Mouse (Mus musculus) kidney, postnatal 4 days (tissue): ENCODE data around the gene Gm20458.

Experiments used
- DNase-seq, 2 experiments: peaks; one replicate each; pipeline ENCODE4 v3.0.0; 2021; ENCODE audit warnings: mixed read lengths in 2 of 2

Gene Gm20458

DNA sequence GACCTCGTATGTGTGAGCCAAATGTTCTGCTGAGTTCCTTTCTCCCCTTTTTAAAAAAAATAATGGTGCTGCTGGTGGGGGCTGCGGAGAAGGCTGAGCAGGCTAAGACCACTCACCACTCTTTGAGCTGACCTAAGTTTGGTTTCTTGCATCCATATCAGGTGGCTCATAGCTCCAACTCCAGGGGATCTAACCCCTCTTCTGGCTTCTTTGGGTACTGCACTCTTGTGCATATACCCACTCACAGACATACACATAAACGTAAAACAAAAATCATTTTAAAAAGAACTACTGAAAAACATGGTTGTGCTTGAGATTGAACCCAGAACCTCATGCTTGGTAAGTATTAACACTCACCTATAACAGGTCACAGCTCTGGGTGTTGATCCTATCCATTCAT, 44.2 kb downstream of the Gm20458 start:
- no peak for DNase-seq

DNA sequence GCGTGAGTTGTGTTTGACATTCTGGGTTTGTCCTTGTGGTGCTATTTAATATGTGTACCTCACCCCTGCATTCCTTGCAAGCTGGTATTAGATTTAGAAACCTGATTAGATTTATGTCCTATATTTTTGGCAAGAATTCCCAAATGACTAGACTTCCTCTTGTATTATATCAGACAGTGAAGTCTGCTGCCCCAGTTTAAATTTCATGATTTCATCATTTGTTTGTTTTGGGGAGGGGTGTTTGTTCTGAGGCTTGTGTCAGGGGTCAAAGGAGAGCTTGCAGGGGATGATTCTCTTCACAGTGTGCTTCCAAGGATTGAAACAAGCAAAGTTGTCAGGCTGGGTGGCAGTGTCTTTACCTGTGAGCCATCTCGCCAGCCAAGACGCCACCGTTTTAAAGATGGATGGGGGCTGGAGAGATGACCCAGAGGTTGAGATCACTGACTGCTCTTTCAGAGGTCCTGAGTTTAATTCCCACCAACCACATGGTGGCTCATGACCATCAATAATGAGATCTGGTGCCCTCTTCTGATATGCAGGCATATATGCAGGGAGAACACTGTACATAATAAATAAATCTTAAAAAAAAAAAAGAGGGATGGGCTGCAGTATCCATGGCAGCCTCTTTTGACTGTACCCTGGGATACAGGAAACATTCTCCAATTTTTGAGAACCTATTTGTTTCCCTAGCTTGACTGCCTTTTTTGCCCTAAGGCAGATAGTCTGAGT, 45.0 kb downstream of the Gm20458 start:
- no peak for DNase-seq

DNA sequence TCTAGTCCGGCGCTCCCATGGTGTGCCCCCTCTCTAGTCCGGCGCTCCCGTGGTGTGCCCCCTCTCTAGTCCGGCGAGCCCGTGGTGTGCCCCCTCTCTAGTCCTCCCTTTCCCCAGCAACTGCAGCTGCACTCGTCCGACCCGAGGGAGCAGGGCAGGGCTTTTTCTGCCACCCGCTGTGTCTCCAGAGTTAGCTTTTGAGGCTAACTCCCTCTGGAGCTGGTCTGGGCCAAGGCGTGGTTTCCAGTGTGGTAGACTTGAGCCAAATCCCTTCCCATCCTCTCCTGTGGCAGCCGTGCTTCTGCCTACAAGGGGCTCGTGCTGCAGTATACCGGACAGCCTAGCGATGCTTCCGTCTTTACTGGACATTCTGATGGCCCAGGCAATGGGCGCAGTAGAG, 47.0 kb downstream of the Gm20458 start:
- no peak for DNase-seq

DNA sequence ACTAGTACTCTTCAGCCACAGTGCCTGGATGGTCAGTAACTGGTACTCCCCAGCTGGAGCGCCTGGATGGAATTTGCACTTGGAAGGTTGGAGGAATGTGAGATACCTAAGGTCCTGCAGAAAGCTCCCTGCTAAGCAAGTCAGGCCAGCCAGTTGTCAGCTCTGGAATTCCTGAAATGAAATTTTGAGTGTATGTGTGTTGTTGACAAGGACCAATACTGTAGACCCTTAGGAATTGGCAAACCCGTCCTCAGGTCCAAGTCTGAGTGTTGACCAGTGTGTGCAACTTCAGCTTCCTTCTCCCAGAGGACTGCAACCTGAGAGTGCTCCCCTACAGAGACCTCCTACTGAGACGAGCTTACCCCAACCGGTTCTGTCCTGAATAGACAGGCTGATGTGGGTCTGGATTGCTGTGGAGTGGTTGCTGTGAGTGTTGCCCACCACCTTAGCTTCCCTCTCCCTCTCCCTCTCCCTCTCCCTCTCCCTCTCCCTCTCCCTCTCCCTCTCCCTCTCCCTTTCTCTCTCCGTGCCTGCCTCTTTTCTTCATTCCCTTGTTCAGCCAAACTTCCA, 49.9 kb downstream of the Gm20458 start:
- DNase-seq = peak; percentile 34 to 58

DNA sequence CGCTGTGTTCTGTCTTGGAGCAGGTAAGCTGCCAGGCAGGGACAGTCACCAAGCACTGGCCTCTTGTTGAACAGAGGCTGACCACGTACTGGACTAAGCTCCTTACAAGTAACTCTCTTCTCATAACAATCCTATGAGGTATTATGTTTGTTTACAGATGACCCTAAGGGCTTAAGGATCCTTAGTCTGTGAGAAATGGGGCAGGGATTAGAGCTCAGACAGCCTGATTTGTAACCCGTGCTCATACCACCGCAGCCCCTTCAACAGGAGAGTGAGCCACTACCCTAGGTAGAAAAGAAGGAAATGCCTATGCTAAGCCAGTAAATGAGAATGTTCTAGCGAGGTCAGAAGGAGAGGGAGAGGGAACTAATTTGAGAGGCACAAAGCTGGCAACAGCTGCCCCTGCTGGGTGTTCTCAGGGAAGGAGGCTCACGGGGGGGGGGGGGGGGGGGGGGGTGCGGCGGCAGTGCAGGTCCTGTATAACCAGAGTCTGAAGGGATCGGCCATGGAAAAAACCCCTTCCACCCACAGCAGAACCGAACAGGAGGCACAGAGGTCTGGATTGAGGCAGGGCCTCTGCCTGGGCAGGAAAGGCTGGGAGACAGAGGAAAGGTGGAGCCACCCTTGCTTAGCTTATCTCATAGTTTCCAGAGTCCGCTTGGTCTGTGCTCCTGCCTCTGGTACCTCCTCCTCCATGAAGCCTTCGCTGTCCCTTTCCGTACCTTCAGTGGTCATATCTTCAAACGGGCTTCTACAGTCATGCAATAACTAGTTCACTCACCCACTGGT, 51.5 kb downstream of the Gm20458 start:
- no peak for DNase-seq

DNA sequence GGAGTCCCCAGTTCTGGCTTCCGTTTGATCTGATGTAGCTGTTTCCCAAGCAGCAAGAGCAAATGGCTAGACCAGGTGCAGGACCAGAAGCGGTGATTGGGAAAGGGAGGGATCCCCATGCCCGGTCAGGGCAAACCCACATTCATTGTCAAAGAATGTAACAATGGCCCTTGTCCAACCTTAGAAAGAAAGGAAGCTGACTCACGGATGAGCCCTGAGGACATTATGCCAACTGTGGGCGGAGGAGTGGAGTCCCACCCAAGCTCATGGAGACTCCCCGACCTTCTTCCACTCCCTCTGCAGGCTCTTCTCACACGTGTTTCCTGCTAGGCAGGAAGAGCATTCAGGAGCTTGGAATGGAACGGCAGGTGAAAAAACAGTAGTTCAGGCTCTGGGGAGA, 52.6 kb downstream of the Gm20458 start:
- DNase-seq = peak in 1 of 2 experiments; percentile 43

- DNase-seq = no peak
These were observed 54.1 kb downstream of the Gm20458 start for GRCm38 (mm10) chr2:164514916-164515315.

GRCm38 (mm10) chr2:164515897-164516296, 55.1 kb downstream of the Gm20458 start:
- no peak for DNase-seq

DNA sequence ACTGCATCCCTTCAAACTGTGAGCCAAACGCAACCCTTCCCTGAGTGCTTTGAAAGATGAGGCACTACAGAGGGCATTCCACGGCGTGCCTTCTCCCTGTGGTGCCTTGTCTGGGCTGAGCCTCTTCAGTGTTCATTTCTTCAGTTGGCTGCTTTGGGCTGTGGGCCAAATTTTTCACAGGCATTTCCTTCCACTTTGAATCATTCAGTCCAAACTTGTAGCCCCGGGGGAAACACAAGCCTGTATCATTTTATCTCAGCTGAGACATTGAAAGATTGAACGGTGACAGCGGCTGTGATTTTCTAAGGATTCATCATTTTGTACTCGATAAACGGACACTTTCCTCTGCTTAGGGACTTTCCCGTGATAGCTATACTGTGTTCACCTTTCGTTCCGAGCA, 55.8 kb downstream of the Gm20458 start:
- no peak for DNase-seq

GRCm38 (mm10) chr2:164517485-164518221, 56.9 kb downstream of the Gm20458 start:
- DNase-seq = peak; percentile 63 to 66

DNA sequence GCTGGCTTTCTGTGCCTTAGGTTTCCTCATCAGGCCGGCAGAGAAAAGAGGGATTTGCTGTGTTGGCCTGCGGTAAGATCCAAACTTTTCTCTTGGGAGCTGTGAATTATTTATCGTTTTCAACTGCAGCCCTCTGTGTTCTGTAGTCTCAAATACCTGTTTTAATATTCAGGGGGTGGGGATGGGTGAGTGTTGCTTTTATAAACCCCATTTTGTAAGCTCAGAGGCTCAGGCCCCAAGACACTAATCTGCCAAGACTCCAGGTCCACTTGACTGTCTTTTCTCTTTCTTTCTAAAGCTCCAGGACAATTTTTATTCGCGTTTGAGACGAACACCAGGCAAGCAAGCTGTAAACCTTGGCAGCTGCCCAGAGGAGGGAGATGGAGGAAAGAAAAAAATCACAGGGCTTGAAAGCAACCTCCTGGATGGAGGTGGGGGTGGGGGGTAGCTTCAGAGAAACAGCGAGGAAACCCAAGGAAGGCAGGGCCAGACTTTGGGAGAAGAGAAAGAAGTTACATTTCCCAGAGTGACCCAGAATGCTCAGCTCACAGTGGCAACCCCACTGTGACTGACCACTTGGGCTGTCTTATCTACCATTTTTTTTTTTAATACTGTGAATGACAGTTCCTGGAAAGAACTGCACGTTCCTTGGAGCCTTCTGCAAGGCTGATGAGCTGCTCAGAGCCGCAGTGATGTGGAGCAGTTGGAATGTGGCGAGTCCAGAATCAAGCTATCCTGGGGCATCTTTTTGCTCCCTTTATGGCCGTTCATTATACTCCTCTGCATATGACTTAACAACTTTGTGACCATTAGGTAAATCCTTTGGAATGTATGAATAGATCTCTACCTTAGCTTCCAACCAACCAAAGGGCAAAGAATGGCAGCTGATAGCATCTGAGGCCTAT, 57.8 kb downstream of the Gm20458 start:
- DNase-seq = peak in 1 of 2 experiments; percentile 39

- DNase-seq = no peak
These were observed 58.4 kb downstream of the Gm20458 start for GRCm38 (mm10) chr2:164519171-164519526.

DNA sequence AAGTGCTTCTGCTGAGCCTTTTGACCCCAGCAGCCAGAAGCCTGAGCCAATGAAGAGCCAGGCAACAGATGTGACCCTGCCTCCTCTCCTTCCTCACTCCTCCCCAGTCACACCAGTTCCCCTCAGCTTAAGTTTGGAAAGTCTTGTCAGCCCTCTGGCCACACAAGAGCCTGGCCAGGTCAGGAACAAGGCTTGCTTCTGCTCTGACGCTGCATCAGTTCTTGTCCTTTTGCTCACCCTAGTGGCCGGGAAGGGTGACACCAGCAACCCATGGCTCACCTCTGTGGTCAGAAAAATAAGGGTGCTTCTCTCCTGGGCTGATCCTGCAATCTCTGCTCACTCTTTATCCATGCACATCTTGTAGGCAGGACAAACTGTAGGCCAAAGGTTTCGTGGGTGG, 60.0 kb downstream of the Gm20458 start:
- DNase-seq = peak; percentile 64 to 77

GRCm38 (mm10) chr2:164521841-164522240, 61.1 kb downstream of the Gm20458 start:
- DNase-seq = no peak

DNA sequence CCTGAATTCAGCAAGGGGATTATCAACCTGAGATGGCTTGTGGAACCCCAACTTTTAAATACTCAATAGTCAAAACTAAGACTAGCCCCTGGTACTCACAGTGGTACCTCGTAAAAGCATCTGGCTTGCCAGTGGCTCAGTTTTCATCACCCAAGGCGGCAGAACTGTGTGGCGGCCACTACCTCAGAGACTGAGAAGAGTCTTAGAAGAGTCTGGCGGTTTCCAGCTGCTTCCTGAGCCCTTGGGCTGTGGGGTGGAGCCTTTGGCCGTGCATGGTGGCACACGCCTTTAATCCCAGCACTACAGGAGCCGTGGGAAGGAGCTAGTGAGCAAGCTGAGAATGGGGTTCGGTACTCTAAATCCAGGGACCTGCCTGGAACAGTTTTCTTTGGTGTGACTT, 61.5 kb downstream of the Gm20458 start:
- no peak for DNase-seq

DNA sequence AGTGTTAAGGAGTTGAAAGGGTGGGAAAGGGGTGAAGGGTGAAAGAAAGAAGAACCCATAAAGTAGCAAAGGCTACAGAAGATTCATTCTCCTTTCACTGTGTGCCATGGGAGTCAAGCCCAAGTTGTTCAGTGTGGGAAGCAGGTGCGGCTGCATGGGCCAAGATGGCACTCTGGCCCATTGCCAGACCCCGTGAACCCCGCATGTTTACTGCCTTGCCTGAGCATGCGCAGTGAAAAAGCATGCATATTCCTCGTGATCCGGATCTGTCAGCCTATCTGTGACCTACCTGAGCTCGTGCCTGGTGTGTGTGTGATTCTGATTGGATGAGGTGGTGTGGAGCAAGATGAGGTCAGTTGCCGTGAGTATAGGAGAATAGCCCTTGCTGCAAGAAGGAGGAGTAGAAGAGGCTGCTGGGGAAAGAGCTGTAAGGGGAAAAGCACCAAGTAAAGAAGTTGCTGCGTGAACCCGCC, 62.6 kb downstream of the Gm20458 start:
- no peak for DNase-seq

GRCm38 (mm10) chr2:164528557-164528956, 67.8 kb downstream of the Gm20458 start:
- DNase-seq = no peak

DNA sequence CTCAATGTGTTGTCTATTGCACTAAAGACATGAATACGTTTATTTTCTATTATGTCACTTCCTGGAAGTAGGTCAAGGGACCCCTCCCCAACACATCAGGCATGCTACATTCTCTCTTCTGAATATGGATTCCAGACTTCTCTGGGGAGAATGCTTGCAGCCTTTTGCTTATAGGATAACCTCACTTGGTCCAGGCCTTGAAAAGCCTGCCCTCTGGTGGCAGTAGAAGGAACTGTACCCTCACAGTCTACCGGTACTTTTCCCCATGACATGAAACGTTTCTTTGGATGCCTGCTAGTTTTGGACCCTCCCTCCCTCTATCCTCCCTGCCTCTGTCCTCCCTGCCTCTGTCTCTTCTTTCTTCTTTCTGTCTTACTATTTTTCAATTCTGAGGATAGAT, 70.4 kb downstream of the Gm20458 start:
- DNase-seq = peak; percentile 88 to 90

DNA sequence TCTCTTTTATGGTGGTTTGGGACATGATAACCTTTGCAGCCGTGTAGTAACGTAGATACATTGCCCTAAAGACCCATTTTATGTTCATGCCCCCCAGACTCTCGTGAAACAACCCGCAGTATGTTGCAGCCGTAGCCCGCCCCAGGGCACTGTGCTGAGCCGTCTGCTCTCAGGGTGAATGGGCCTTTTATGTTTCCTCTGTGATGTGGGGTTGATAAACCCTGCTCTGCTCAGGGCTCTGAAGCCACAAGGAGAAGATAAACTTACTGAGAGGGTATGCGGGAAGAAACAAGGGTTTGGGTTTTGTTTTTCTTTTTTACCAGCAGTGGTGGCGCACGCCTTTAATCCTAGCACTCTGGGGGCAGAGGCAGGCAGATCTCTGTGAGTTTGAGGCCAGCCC, 73.5 kb downstream of the Gm20458 start:
- no peak for DNase-seq

- no peak for DNase-seq
These were observed 76.2 kb downstream of the Gm20458 start for GRCm38 (mm10) chr2:164537003-164537402.
